Mouse (Mus musculus) thymus, adult 2 months (tissue): ENCODE measurements around the gene Tmem106c.

ENCODE experiments used
- CTCF ChIP-seq: fragments of 200-500 bp; IDR thresholded peaks from 2 replicates; pipeline ENCODE4 v1.5.1; 2012; ENCODE audit warnings: mild to moderate bottlenecking, control low read depth, low read length, moderate library complexity, borderline replicate concordance; ENCODE audit not compliant: control insufficient read depth, poor library complexity, insufficient read depth; ENCODE audit errors: extremely low read depth
- POLR2A ChIP-seq: fragments of 200-500 bp; IDR thresholded peaks from 2 replicates; pipeline ENCODE4 v1.6.1; 2012; ENCODE audit warnings: mild to moderate bottlenecking, low read length, control low read depth, moderate library complexity; ENCODE audit not compliant: control insufficient read depth, poor library complexity, insufficient read depth; ENCODE audit errors: extremely low read depth

DNA sequence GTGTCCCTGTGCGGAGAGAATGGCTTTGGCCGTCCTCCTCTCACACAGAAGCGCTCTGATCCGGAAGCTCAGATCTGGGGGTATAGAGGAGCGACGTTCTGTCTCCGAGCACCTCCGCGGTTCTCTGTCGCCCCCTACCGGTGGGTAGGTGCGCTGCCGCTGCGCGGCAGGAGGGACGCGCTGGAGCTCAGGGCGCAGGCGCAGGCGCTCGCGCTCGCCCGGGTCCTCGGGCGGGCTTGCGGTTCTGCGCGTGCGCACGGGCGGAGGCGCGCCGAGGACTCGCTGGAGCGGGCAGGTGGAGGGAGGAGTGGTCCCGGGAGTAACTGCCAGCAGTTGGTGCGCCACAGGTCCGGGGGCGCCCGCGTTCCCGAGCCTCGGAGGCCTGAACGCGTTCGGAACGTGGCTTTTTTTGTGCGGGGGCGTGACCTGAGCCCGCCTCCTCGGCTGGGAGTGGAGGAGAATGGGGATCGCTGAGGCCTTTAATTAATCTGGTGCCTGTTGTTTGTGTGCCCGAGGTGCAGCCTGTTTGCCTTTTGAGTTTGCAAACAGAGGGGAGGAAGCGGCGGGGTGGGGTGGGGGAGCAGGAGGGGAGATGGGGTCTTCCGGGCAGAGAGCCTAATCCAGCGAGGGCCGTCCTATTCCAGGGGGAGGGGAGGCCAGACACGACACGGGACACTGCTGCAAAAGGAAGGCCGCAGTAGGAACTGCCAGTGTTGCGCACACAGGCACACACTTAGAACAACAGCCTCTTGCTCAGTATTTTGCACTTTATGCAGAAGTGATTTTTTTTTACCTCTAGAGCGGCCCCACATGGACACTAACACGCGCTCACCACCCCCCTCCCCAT, at the start of gene Tmem106c:
- TF ChIP-seq CTCF: peak; percentile 100
- TF ChIP-seq POLR2A: peak; percentile 93
